Mouse (Mus musculus) MEL (cell line): ENCODE measurements around the gene Srgap2.
A peak's percentile ranks its signal among the peaks of the same experiment; 100 is the strongest.

ENCODE experiments used
- CHD2 ChIP-seq: IDR thresholded peaks from 2 replicates; pipeline ENCODE4 v1.6.1; 2011; ENCODE audit warnings: low read length, improper control_type of control experiment
- CTCF ChIP-seq, 3 experiments: IDR thresholded peaks in 2 of 3; conservative IDR thresholded peaks in 1 of 3; 2 replicates each; pipeline ENCODE4 v1.5.1; 2011 to 2012; ENCODE audit warnings: low read length in 3 of 3, low read depth in 2 of 3, mild to moderate bottlenecking in 2 of 3, improper control_type of control experiment in 1 of 3, inconsistent platforms in 1 of 3, mixed read lengths in 1 of 3, moderate library complexity in 1 of 3; ENCODE audit not compliant: control insufficient read depth in 1 of 3, insufficient read depth in 1 of 3, poor library complexity in 1 of 3, severe bottlenecking in 1 of 3
- EP300 ChIP-seq, 2 experiments: IDR thresholded peaks; 2 replicates each; pipeline ENCODE4 v1.6.1; 2011; ENCODE audit warnings: improper control_type of control experiment in 2 of 2, low read length in 2 of 2, low read depth in 1 of 2, mild to moderate bottlenecking in 1 of 2
- TAL1 ChIP-seq: IDR thresholded peaks from 2 replicates; pipeline ENCODE4 v1.6.1; 2012; ENCODE audit warnings: mild to moderate bottlenecking, inconsistent platforms, low read length, moderate library complexity, mixed read lengths

GRCm38 (mm10) chr1:131569721-131570120 is 42.6 kb upstream of the Srgap2 start:
- TF ChIP-seq CTCF (IDR thresholded peaks at IDR 0.05 in 2 of 3, conservative IDR thresholded peaks at IDR 0.05 in 1 of 3; ENCODE audit: control insufficient read depth in 1 of 3, insufficient read depth in 1 of 3, low read depth in 2 of 3, low read length in 3 of 3, poor library complexity in 1 of 3, severe bottlenecking in 1 of 3) (no peak), CHD2 (no peak), EP300 (IDR thresholded peaks at IDR 0.05; ENCODE audit: low read depth in 1 of 2, low read length in 2 of 2) (peak in 1 of 2 experiments; percentile 23; a peak in 1 of 4 replicates), TAL1 (no peak)
